Mouse (Mus musculus): ENCODE measurements around the gene Chmp1a. TPM values are rescaled to one million over a fixed set of nuclear protein-coding genes. Genes with fewer than 3 reads are reported as not detected.

Chmp1a gene
- polyA plus RNA-seq, 1 experiment = 98.4 TPM

GRCm38 (mm10) chr8:123242107-123242923, 29.8 kb upstream of the Chmp1a start:
- Histone ChIP-seq H3K36me3 (ENCODE audit: control insufficient read depth, insufficient read depth, low read length) (no peaks in the 10 kb centered on the region), H3K4me1 (ENCODE audit: control insufficient read depth, insufficient read depth, low read length) (no peaks in the 10 kb centered on the region), H3K27me3 (ENCODE audit: control insufficient read depth, insufficient read depth, low read length) (no peaks in the 10 kb centered on the region), H3K27ac (ENCODE audit: control insufficient read depth, insufficient read depth, low read depth, low read length) (no peak overlapping the region), H3K4me3 (ENCODE audit: control insufficient read depth, low read depth, low read length) (no peak overlapping the region)
- TF ChIP-seq CTCF (IDR thresholded peaks at IDR 0.05; ENCODE audit: control insufficient read depth, insufficient read depth, insufficient replicate concordance, low read depth, low read length) (no peak), POLR2A (IDR thresholded peaks at IDR 0.05; ENCODE audit: control insufficient read depth, low read depth, low read length) (no peak)

GRCm38 (mm10) chr8:123239398-123239797, 26.8 kb upstream of the Chmp1a start:
- peaks cover 18% of the 10 kb centered on the region for H3K4me1 ChIP-seq (ENCODE audit: control insufficient read depth, insufficient read depth, low read length)
- H3K36me3 ChIP-seq (ENCODE audit: control insufficient read depth, insufficient read depth, low read length) = no peaks in the 10 kb centered on the region
- no peak overlapping the region for H3K27ac ChIP-seq (ENCODE audit: control insufficient read depth, insufficient read depth, low read depth, low read length)
- no peak for TF ChIP-seq CTCF (IDR thresholded peaks at IDR 0.05; ENCODE audit: control insufficient read depth, insufficient read depth, insufficient replicate concordance, low read depth, low read length)
- TF ChIP-seq POLR2A (IDR thresholded peaks at IDR 0.05; ENCODE audit: control insufficient read depth, low read depth, low read length) = no peak
- no peak overlapping the region for H3K4me3 ChIP-seq (ENCODE audit: control insufficient read depth, low read depth, low read length)
- H3K27me3 ChIP-seq (ENCODE audit: control insufficient read depth, insufficient read depth, low read length) = no peaks in the 10 kb centered on the region

- H3K4me3 ChIP-seq (ENCODE audit: control insufficient read depth, low read depth, low read length) = peak within 1 kb of the TSS; percentile 87
- TF ChIP-seq POLR2A (IDR thresholded peaks at IDR 0.05; ENCODE audit: control insufficient read depth, low read depth, low read length) (peak; percentile 29; the same call in 1 of the 2 replicates), CTCF (IDR thresholded peaks at IDR 0.05; ENCODE audit: control insufficient read depth, insufficient read depth, insufficient replicate concordance, low read depth, low read length) (no peak)
- H3K4me1 ChIP-seq (ENCODE audit: control insufficient read depth, insufficient read depth, low read length) = peaks cover 18% of the 10 kb centered on the region
- no peaks in the 10 kb centered on the region for H3K27me3 ChIP-seq (ENCODE audit: control insufficient read depth, insufficient read depth, low read length)
- no peaks in the 10 kb centered on the region for H3K36me3 ChIP-seq (ENCODE audit: control insufficient read depth, insufficient read depth, low read length)
- peak within 1 kb of the TSS; percentile 93 for H3K27ac ChIP-seq (ENCODE audit: control insufficient read depth, insufficient read depth, low read depth, low read length)
Measured at GRCm38 (mm10) chr8:123235520-123236497, 23.2 kb upstream of the Chmp1a start, which contains the start of gene Spata2l. Gene Spata2l (minus strand): TSS chr8:123236233.

GRCm38 (mm10) chr8:123234918-123235519, 22.5 kb upstream of the Chmp1a start:
- Histone ChIP-seq H3K36me3 (ENCODE audit: control insufficient read depth, insufficient read depth, low read length) (no peaks in the 10 kb centered on the region), H3K27ac (ENCODE audit: control insufficient read depth, insufficient read depth, low read depth, low read length) (peak overlapping the region; percentile 93), H3K27me3 (ENCODE audit: control insufficient read depth, insufficient read depth, low read length) (no peaks in the 10 kb centered on the region), H3K4me1 (ENCODE audit: control insufficient read depth, insufficient read depth, low read length) (peaks cover 18% of the 10 kb centered on the region), H3K4me3 (ENCODE audit: control insufficient read depth, low read depth, low read length) (peak overlapping the region; percentile 87)
- TF ChIP-seq CTCF (IDR thresholded peaks at IDR 0.05; ENCODE audit: control insufficient read depth, insufficient read depth, insufficient replicate concordance, low read depth, low read length) (0 out of 2 replicates have a peak, but pooled peaks have one; percentile 2), POLR2A (IDR thresholded peaks at IDR 0.05; ENCODE audit: control insufficient read depth, low read depth, low read length) (peak; percentile 81; the same call in 1 of the 2 replicates)

GRCm38 (mm10) chr8:123233760-123234159, 21.2 kb upstream of the Chmp1a start:
- Histone ChIP-seq H3K27ac (ENCODE audit: control insufficient read depth, insufficient read depth, low read depth, low read length) (no peak overlapping the region), H3K4me1 (ENCODE audit: control insufficient read depth, insufficient read depth, low read length) (peaks cover 18% of the 10 kb centered on the region), H3K27me3 (ENCODE audit: control insufficient read depth, insufficient read depth, low read length) (no peaks in the 10 kb centered on the region), H3K4me3 (ENCODE audit: control insufficient read depth, low read depth, low read length) (peak overlapping the region; percentile 87), H3K36me3 (ENCODE audit: control insufficient read depth, insufficient read depth, low read length) (no peaks in the 10 kb centered on the region)
- TF ChIP-seq CTCF (IDR thresholded peaks at IDR 0.05; ENCODE audit: control insufficient read depth, insufficient read depth, insufficient replicate concordance, low read depth, low read length) = no peak
- no peak for TF ChIP-seq POLR2A (IDR thresholded peaks at IDR 0.05; ENCODE audit: control insufficient read depth, low read depth, low read length)

- no peaks in the 10 kb centered on the region for H3K36me3 ChIP-seq (ENCODE audit: control insufficient read depth, insufficient read depth, low read length)
- H3K27me3 ChIP-seq (ENCODE audit: control insufficient read depth, insufficient read depth, low read length) = no peaks in the 10 kb centered on the region
- H3K27ac ChIP-seq (ENCODE audit: control insufficient read depth, insufficient read depth, low read depth, low read length) = no peak overlapping the region
- TF ChIP-seq CTCF (IDR thresholded peaks at IDR 0.05; ENCODE audit: control insufficient read depth, insufficient read depth, insufficient replicate concordance, low read depth, low read length) (no peak), POLR2A (IDR thresholded peaks at IDR 0.05; ENCODE audit: control insufficient read depth, low read depth, low read length) (no peak; the same call in 1 of the 2 replicates)
- H3K4me1 ChIP-seq (ENCODE audit: control insufficient read depth, insufficient read depth, low read length) = peaks cover 18% of the 10 kb centered on the region
- H3K4me3 ChIP-seq (ENCODE audit: control insufficient read depth, low read depth, low read length) = peak overlapping the region; percentile 87
Measured at GRCm38 (mm10) chr8:123233300-123233699, 20.7 kb upstream of the Chmp1a start.

All from testis, adult 2 months (tissue).